Mouse (Mus musculus) bone marrow, adult 2 months (tissue): ENCODE measurements around the gene Steap3.

Experiments used
- CTCF ChIP-seq: fragments of 200-500 bp; IDR thresholded peaks from 2 replicates; pipeline ENCODE4 v1.5.1; 2011; ENCODE audit warnings: low read length, control low read depth; ENCODE audit not compliant: control insufficient read depth, insufficient read depth
- POLR2A ChIP-seq: fragments of 200-500 bp; IDR thresholded peaks from 2 replicates; pipeline ENCODE4 v1.6.1; 2011; ENCODE audit warnings: low read depth, mild to moderate bottlenecking, control low read depth, low read length, borderline replicate concordance; ENCODE audit not compliant: control insufficient read depth

GRCm38 (mm10) chr1:120231334-120231733 lies 41.2 kb downstream of the Steap3 start:
- peak; percentile 74 for TF ChIP-seq CTCF
- TF ChIP-seq POLR2A, result no peak
